Mouse (Mus musculus): Measurements from ENCODE around the gene C130050O18Rik.

- TF ChIP-seq POLR2A (IDR thresholded peaks at IDR 0.05; ENCODE audit: control insufficient read depth in 1 of 2, insufficient read depth in 1 of 2, low read depth in 1 of 2, low read length in 2 of 2, poor library complexity in 1 of 2), result no peak
- TF ChIP-seq EP300 (IDR thresholded peaks at IDR 0.05; ENCODE audit: low read depth in 1 of 2, low read length in 2 of 2), result no peak
- TF ChIP-seq CTCF (IDR thresholded peaks at IDR 0.05 in 2 of 3, conservative IDR thresholded peaks at IDR 0.05 in 1 of 3; ENCODE audit: control insufficient read depth in 1 of 3, insufficient read depth in 1 of 3, low read depth in 2 of 3, low read length in 3 of 3, poor library complexity in 1 of 3, severe bottlenecking in 1 of 3), result no peak
- no peak for TF ChIP-seq MEF2A (IDR thresholded peaks at IDR 0.05; ENCODE audit: extremely low read depth, insufficient replicate concordance, low read depth, low read length, poor library complexity, severe bottlenecking)
- TF ChIP-seq UBTF (IDR thresholded peaks at IDR 0.05; ENCODE audit: borderline replicate concordance, insufficient read depth, low read depth, low read length), result no peak
- no peak for TF ChIP-seq POLR2AphosphoS2 (IDR thresholded peaks at IDR 0.05; ENCODE audit: low read length)
Observed at GRCm38 (mm10) chr5:139399991-139400390, 5.1 kb upstream of the C130050O18Rik start.
